ENCODE assay signal across 9 mouse cellular contexts in the genomic region with DNA sequence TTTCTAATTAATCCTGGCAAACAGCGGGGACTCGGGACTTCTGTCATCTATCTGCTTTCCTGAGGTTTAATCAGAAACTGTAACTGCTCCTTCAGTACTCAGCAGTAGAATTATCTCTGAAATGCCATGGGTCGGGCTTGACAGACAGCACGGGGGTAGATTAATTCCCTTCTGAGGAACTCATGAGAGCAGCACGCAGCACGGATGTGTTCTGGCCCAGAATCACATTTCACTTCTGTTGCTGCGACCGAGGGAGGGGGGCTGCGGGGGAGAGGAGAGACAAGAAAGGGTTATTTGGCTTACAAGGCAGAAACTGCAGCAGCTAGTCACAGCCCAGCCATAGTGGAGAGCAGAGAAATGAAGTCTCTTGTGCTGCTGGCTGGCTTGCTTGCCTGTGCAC. TPM values are rescaled to one million over a fixed set of nuclear protein-coding genes. Genes with fewer than 3 reads are reported as not detected.
DNase-seq lines count a peak whose midpoint lies in the region; ATAC-seq lines count a peak whose summit lies in the region.
"Had no signal": no experiment of that assay in that cellular context is flagged by ENCODE, and none has a peak within 500 bp of the region (broad histone marks: within the 10 kb centered on the region; RNA-seq: fewer than 3 reads in every experiment).

No protein-coding gene starts in this region.

- H3K9ac ChIP-seq in kidney, embryonic 16.5 days (replicated peaks; ENCODE audit: low read length) = 0 out of 2 replicates have a peak overlapping the region, but pooled peaks have one; percentile 3
- H3K9ac ChIP-seq in forebrain, embryonic 14.5 days (ENCODE audit: low read length) = no peak overlapping the region
- H3K9ac ChIP-seq in midbrain, embryonic 16.5 days (ENCODE audit: low read depth, low read length) = peak overlapping the region; percentile 47

- no peak overlapping the region for H3K4me2 ChIP-seq in kidney, embryonic 16.5 days (replicated peaks; ENCODE audit: low read depth, low read length)
- H3K4me2 ChIP-seq in forebrain, embryonic 14.5 days (ENCODE audit: low read length) = no peak overlapping the region
- no peak overlapping the region; the same call in 1 of the 2 replicates for H3K4me2 ChIP-seq in midbrain, embryonic 16.5 days (ENCODE audit: low read length)

- no peaks in the 10 kb centered on the region for H3K27me3 ChIP-seq in kidney, embryonic 16.5 days (ENCODE audit: insufficient read depth, low read length)
- no peaks in the 10 kb centered on the region for H3K27me3 ChIP-seq in forebrain, embryonic 14.5 days (replicated peaks; ENCODE audit: control insufficient read depth, insufficient read depth, low read length)
- no peaks in the 10 kb centered on the region for H3K27me3 ChIP-seq in midbrain, embryonic 16.5 days (ENCODE audit: control insufficient read depth, insufficient read depth, low read depth, low read length)

- ATAC-seq in kidney, embryonic 16.5 days (ENCODE audit: low FRiP score, low TSS enrichment) = no peak
- ATAC-seq in forebrain, embryonic 14.5 days = peak; percentile 23; the same call in 1 of the 2 replicates
- ATAC-seq in midbrain, embryonic 16.5 days = peak; percentile 73

- no peak overlapping the region for H3K27ac ChIP-seq in kidney, embryonic 16.5 days (ENCODE audit: low read length)
- no peak overlapping the region for H3K27ac ChIP-seq in forebrain, embryonic 14.5 days (ENCODE audit: low read depth, low read length)
- peak overlapping the region; percentile 73 for H3K27ac ChIP-seq in midbrain, embryonic 16.5 days (ENCODE audit: low read length)

- 11% methylated on average over 9 of the region's 9 CpGs for WGBS in kidney, embryonic 16.5 days
- WGBS in forebrain, embryonic 14.5 days = 47% methylated on average over 9 of the region's 9 CpGs
- 19% methylated on average over 9 of the region's 9 CpGs for WGBS in midbrain, embryonic 16.5 days

- peaks cover 8% of the 10 kb centered on the region for H3K4me1 ChIP-seq in kidney, embryonic 16.5 days (ENCODE audit: insufficient read depth, low read length)
- H3K4me1 ChIP-seq in forebrain, embryonic 14.5 days (ENCODE audit: control insufficient read depth, insufficient read depth, low read length) = no peaks in the 10 kb centered on the region
- H3K4me1 ChIP-seq in midbrain, embryonic 16.5 days (ENCODE audit: control insufficient read depth, insufficient read depth, low read length) = peaks cover 13% of the 10 kb centered on the region

- no peak overlapping the region for H3K4me3 ChIP-seq in kidney, embryonic 16.5 days (ENCODE audit: low read length)
- H3K4me3 ChIP-seq in forebrain, embryonic 14.5 days (ENCODE audit: low read depth, low read length) = no peak overlapping the region
- H3K4me3 ChIP-seq in midbrain, embryonic 16.5 days (ENCODE audit: low read depth, low read length) = no peak overlapping the region

- no peak for DNase-seq in kidney, postnatal 36 days
- peak; percentile 47 for DNase-seq in Muller cell, postnatal 12 days (ENCODE audit: inconsistent ontology term)
- peak; percentile 73 for DNase-seq in forebrain, embryonic 14.5 days (ENCODE audit: low spot score)
- peak; percentile 40 to 53 for DNase-seq in layer of hippocampus, postnatal 36 days
- DNase-seq in adrenal gland, adult (ENCODE audit: inconsistent age in 2 of 2, low spot score in 1 of 2) = no peak
- DNase-seq in kidney, adult 18-20 months = no peak

- no peaks in the 10 kb centered on the region for H3K36me3 ChIP-seq in kidney, embryonic 16.5 days (ENCODE audit: insufficient read depth, low read length)
- H3K36me3 ChIP-seq in forebrain, embryonic 14.5 days (ENCODE audit: control insufficient read depth, insufficient read depth, low read length) = no peaks in the 10 kb centered on the region
- H3K36me3 ChIP-seq in midbrain, embryonic 16.5 days (ENCODE audit: control insufficient read depth, insufficient read depth, low read length) = no peaks in the 10 kb centered on the region

- no peaks in the 10 kb centered on the region for H3K9me3 ChIP-seq in kidney, embryonic 16.5 days (ENCODE audit: low read length)
- H3K9me3 ChIP-seq in forebrain, embryonic 14.5 days (replicated peaks; ENCODE audit: control insufficient read depth, low read length) = no peaks in the 10 kb centered on the region
- no peaks in the 10 kb centered on the region for H3K9me3 ChIP-seq in midbrain, embryonic 16.5 days (replicated peaks; ENCODE audit: control insufficient read depth, low read length, poor library complexity, severe bottlenecking)

RNA-seq across cellular contexts. Expression of a gene that starts 47.0 kb away (rescaled TPM):
- not detected in 2 replicates for polyA plus RNA-seq in kidney, embryonic 16.5 days (2015; fragmentation: Nextera tagmentation; extraction: Ambion mirVana)
- polyA plus RNA-seq in forebrain, embryonic 14.5 days (2014; fragmentation: Nextera tagmentation; extraction: Ambion mirVana) = not detected in 2 replicates
- total RNA-seq in layer of hippocampus, postnatal 36 days (2021) = not detected
- polyA plus RNA-seq in midbrain, embryonic 16.5 days (2015; fragmentation: Nextera tagmentation; extraction: Ambion mirVana) = not detected in 2 replicates
- total RNA-seq: gastrocnemius, postnatal 4 days had no signal

RNA-seq across cellular contexts. Expression of a gene that starts 54.4 kb away (rescaled TPM):
- 0.62 and 0.81 TPM in 2 replicates for polyA plus RNA-seq in kidney, embryonic 16.5 days (2015; fragmentation: Nextera tagmentation; extraction: Ambion mirVana)
- polyA plus RNA-seq in forebrain, embryonic 14.5 days (2014; fragmentation: Nextera tagmentation; extraction: Ambion mirVana) = 0.24 and 0.32 TPM in 2 replicates
- total RNA-seq in layer of hippocampus, postnatal 36 days (2021) = under 1 TPM; 0.07 to 0.08 TPM
- polyA plus RNA-seq in midbrain, embryonic 16.5 days (2015; fragmentation: Nextera tagmentation; extraction: Ambion mirVana) = 0.16 and 0.23 TPM in 2 replicates

Comparison
In these comparisons a context has a peak if more than half of its experiments do, and no peak if none do; other contexts are left out.
1. DNase-seq: peak in Muller cell, postnatal 12 days (single experiment), forebrain, embryonic 14.5 days (single experiment) and layer of hippocampus, postnatal 36 days (2 of 2); none in kidney, postnatal 36 days (0 of 2), adrenal gland, adult (0 of 2) and kidney, adult 18-20 months (single experiment).